Mouse (Mus musculus): ENCODE measurements around the gene Mrps18a. TPM values are rescaled to one million over a fixed set of nuclear protein-coding genes. Genes with fewer than 3 reads are reported as not detected.

Mrps18a gene
- total RNA-seq, 2 experiments from 2014 or later: 11.3 to 19.4 TPM

DNA sequence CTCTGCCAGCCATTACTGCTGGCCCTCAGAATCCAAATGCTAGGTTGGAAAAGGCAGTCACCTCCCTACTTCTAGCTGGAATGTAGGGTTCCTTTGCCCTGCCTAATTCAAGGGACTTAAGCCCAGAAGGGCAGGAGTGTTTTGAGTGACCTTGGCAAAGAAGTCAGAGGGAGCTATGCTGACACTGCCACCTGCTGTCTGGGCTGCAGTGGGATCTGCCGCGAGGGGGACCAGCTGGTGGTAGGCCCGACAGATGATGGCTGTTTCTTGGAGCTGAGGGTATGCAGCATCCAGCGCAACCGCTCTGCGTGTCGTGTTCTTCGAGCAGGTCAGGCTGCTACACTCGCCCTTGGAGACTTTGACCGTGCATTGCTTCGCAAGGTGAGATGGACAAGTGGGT is 56.2 kb downstream of the Mrps18a start:
- no peak for ATAC-seq (replicated peaks; ENCODE audit: low FRiP score, poor library complexity, severe bottlenecking)

DNA sequence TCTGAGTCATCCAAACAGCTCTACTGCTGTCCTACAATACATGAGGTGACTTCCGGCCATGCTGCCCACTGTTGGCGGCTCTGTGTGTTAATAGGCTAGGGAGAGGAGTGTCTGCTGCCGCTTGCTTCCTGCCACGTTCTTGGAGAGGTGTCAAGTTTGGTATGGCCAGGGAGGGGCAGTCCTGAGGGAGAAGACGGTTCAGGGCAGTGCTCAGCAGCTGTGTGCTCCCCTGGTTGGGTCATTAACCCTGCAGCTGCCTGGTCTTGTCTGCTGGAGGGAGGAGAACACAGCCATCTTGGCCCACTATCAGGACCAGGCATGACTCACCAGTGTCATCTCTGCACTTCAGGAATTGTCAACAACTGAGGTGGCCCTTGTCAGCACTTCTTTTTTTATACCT is 57.5 kb downstream of the Mrps18a start:
- ATAC-seq (replicated peaks; ENCODE audit: low FRiP score, poor library complexity, severe bottlenecking): no peak; the same call in 1 of the 2 replicates

DNA sequence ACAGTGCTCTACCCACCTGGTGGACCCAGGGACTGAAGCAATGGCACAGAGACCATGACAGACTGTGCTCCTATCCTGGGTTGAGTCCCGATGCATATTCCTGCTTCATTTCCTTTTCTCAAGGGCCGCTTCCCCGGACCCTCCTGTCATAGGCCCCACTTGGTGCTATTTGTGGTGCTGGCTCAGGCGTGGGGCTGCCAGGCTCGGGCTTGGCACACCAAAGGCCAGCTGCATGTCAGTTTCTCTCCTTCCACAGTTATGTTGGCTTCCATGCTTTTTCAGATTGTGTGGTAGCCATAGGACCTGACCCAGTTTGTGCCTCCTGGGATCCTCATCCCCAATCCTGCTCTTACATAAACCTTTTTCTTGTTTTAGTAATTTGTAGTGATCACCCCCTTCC is 58.0 kb downstream of the Mrps18a start:
- no peak for ATAC-seq (replicated peaks; ENCODE audit: low FRiP score, poor library complexity, severe bottlenecking)

DNA sequence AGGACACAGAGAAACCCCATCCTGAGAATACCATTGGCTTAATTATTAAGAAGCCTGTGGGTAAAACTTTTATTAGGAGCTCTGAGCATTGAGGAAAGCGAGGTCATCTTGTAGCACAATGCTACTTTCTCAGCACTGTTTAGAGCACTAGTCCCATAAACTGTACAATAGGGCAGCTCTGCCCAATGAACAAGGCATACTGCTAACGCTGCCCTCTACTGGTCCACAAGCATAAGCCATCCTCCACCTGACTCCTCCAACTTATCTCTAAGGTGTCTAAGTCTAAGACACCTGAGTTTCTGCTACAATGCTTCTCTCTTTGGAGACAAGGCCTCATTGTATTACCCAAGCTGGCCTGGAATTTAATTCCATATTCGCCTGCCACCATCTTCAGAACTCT is 59.8 kb downstream of the Mrps18a start:
- peak; percentile 68 for ATAC-seq (replicated peaks; ENCODE audit: low FRiP score, poor library complexity, severe bottlenecking)

Other genes starting within 250 kb of the Mrps18a start
- 0.42 and 11.2 TPM in 2 replicates for gene Vegfa, start 78.6 kb upstream of the Mrps18a start, total RNA-seq (2015; ENCODE audit: low replicate concordance)
- gene Vegfa, start 78.6 kb upstream of the Mrps18a start, total RNA-seq (2017; ENCODE audit: low replicate concordance): 3.5 and 6.4 TPM in 2 replicates
- gene Rsph9, start 33.2 kb downstream of the Mrps18a start, total RNA-seq (2015; ENCODE audit: low replicate concordance): 3.8 and 6.8 TPM in 2 replicates
- 9.9 TPM in 1 of 2 replicates, not detected in the other for gene Rsph9, start 33.2 kb downstream of the Mrps18a start, total RNA-seq (2017; ENCODE audit: low replicate concordance)
- 75.0 and 75.3 TPM in 2 replicates for gene Mad2l1bp, start 42.6 kb downstream of the Mrps18a start, total RNA-seq (2015; ENCODE audit: low replicate concordance)
- gene Mad2l1bp, start 42.6 kb downstream of the Mrps18a start, total RNA-seq (2017; ENCODE audit: low replicate concordance): 22.3 and 26.2 TPM in 2 replicates
- 369 and 467 TPM in 2 replicates for gene Gtpbp2, start 50.0 kb downstream of the Mrps18a start, total RNA-seq (2015; ENCODE audit: low replicate concordance)
- gene Gtpbp2, start 50.0 kb downstream of the Mrps18a start, total RNA-seq (2017; ENCODE audit: low replicate concordance): 572 and 831 TPM in 2 replicates
- gene Polh, start 91.7 kb downstream of the Mrps18a start, total RNA-seq (2015; ENCODE audit: low replicate concordance): 40.4 and 61.2 TPM in 2 replicates
- 96.1 and 102 TPM in 2 replicates for gene Polh, start 91.7 kb downstream of the Mrps18a start, total RNA-seq (2017; ENCODE audit: low replicate concordance)
- gene Xpo5, start 91.8 kb downstream of the Mrps18a start, total RNA-seq (2015; ENCODE audit: low replicate concordance): 26.8 and 35.0 TPM in 2 replicates
- 26.6 and 32.0 TPM in 2 replicates for gene Xpo5, start 91.8 kb downstream of the Mrps18a start, total RNA-seq (2017; ENCODE audit: low replicate concordance)
- 25.6 and 26.4 TPM in 2 replicates for gene Polr1c, start 137.1 kb downstream of the Mrps18a start, total RNA-seq (2015; ENCODE audit: low replicate concordance)
- 5.8 and 24.9 TPM in 2 replicates for gene Polr1c, start 137.1 kb downstream of the Mrps18a start, total RNA-seq (2017; ENCODE audit: low replicate concordance)
- gene Yipf3, start 137.1 kb downstream of the Mrps18a start, total RNA-seq (2015; ENCODE audit: low replicate concordance): 46.5 and 53.7 TPM in 2 replicates
- gene Yipf3, start 137.1 kb downstream of the Mrps18a start, total RNA-seq (2017; ENCODE audit: low replicate concordance): 15.3 and 22.5 TPM in 2 replicates
- not detected in 2 replicates for gene Lrrc73, start 142.5 kb downstream of the Mrps18a start, total RNA-seq (2015; ENCODE audit: low replicate concordance)
- gene Lrrc73, start 142.5 kb downstream of the Mrps18a start, total RNA-seq (2017; ENCODE audit: low replicate concordance): 0.39 TPM in 1 of 2 replicates, not detected in the other
- gene Tjap1, start 172.0 kb downstream of the Mrps18a start, total RNA-seq (2015; ENCODE audit: low replicate concordance): 2.2 and 21.8 TPM in 2 replicates
- gene Tjap1, start 172.0 kb downstream of the Mrps18a start, total RNA-seq (2017; ENCODE audit: low replicate concordance): 6.5 and 53.0 TPM in 2 replicates
- gene Dlk2, start 186.4 kb downstream of the Mrps18a start, total RNA-seq (2015; ENCODE audit: low replicate concordance): not detected in 2 replicates
- not detected in 2 replicates for gene Dlk2, start 186.4 kb downstream of the Mrps18a start, total RNA-seq (2017; ENCODE audit: low replicate concordance)
- not detected in 2 replicates for gene Abcc10, start 217.4 kb downstream of the Mrps18a start, total RNA-seq (2015; ENCODE audit: low replicate concordance)
- gene Abcc10, start 217.4 kb downstream of the Mrps18a start, total RNA-seq (2017; ENCODE audit: low replicate concordance): 0.53 TPM in 1 of 2 replicates, not detected in the other